Mouse (Mus musculus): Measurements from ENCODE around the gene Obscn. TPM values are rescaled to one million over a fixed set of nuclear protein-coding genes. Genes with fewer than 3 reads are reported as not detected.

The Obscn gene
- not detected for polyA plus RNA-seq (2014; fragmentation: Illumina TruSeq; extraction: RNeasy Lipid Tissue Mini Kit (QIAGEN cat#74804); ENCODE audit: low read depth, low replicate concordance)

DNA sequence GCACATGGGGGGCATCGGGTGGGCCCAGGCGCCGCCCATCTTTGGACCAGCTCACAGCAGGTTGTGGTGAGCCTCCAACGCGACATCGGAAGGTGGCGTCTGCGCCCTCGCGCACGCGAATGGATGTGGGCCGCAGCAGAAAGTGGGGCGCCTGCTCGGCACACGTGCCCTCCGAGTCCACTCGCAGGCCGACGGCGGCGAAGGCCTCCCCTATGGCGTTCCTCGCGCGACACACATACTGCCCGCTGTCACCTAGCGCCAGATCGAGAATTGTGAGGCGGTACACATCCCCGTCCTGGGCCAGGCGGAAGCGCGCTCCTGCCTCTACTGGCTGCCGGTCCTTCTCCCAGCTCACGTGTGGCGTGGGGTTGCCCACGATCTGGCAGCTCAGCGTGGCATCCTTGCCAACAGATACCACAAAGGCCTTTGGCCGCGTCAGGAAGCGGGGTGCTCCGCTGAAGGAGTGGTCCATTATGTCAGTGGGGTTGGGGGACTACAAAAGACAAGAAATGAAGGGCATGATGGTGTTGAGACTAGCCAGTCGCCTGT is at the start of gene Obscn:
Gene Obscn (minus strand): TSS at position 499 of the 549 bp plus-strand sequence.

DNA sequence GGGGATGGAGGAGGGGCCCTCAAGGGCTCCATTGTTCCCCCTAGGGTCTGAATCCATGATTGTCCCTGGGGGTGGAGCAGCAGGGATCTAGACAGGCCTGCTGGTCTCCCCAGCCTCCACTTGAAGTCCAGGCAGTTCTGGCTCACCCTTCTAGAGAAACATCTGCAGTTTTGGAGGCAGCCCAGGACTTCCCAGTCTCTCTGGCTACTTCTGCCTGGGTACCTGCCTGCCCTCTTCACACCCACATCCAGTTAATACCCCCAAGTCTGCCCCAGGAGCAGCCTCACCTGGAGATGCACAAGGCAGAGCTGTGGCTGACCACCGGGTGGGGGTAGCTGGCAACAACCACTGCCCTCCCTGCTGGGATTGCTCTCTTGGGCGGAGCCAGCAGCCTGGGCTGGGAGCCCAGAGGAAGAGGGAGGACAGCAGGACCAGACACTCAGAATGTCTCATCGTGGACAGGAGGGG is 46.7 kb upstream of the Obscn start, which contains the start of gene Gjc2:
Gene Gjc2 (minus strand): TSS at position 350 of the 468 bp plus-strand sequence.

DNA sequence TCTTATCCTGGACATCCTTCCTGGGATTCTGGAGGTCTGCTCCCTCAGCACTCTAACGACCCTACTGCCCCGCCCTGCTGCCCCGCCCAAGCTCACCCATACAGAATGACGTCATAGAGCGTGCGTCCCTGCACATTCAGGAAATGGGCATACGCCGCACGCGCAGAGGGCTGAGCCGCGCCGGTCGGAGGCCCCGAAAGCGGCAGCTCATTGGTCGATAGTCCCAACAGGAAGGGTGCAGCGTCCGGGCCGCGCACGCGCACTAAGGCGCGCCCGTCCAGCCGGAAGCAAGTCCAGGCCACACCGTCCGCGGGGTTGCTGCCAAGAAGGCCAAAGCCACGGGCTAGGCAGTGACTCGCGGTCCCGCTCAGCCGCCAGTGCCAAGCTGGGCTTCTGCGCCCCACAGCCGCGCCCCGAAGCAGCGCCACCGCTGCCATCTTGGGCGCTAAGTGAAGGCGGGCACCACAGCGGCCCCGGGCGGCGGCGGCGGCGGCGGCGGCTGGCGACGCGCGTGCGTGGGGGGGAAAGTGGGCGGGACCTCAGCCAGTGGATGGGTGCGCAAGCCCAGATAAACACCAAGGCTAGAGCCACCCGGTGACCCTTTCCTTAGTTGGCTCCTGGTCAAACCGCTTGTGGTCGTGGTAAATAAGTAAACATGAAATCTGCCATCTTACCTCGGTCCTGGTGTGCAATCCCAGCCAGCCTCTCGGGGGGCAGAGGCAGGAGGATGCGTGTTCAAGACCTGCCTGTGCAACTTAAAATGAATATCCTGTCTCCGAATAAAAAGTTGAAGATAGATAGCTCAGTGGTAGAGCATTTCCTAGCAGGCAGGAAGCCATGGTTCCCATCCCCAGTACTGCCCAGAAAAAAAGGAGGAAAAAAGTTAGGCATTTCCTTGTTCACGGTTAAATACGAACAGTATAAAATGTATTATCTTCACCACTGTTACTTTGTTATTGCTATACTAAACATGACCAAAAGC is 27.3 kb upstream of the Obscn start, which contains the start of gene Iba57:
Gene Iba57 (minus strand): TSS at position 485 of the 982 bp plus-strand sequence.

DNA sequence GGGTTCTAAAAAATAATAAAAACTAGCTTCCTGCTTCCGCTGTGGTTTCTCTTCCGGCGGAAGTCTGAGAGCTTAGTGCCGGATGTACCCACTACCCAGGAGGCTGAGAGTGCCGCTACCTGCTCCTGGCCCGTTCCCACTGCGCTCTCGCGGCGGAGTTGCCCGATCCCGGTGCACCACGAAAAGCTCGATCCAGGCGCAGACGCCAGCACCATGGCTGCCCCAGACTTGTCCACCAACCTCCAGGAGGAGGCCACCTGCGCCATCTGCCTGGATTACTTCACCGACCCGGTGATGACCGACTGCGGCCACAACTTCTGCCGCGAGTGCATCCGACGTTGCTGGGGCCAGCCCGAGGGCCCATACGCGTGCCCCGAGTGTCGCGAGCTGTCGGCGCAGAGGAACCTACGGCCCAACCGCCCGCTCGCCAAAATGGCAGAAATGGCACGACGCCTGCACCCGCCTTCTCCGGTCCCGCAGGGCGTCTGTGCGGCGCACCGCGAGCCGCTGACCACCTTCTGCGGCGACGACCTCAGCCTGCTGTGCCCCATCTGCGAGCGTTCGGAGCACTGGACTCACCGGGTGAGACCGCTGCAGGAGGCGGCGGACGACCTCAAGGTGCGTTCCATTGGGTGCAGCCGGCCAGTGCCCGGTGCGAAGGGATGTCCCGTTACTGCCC is 158.0 kb downstream of the Obscn start, which contains the start of gene Trim11:
Gene Trim11 (plus strand): TSS at position 67 of the 679 bp plus-strand sequence.

DNA sequence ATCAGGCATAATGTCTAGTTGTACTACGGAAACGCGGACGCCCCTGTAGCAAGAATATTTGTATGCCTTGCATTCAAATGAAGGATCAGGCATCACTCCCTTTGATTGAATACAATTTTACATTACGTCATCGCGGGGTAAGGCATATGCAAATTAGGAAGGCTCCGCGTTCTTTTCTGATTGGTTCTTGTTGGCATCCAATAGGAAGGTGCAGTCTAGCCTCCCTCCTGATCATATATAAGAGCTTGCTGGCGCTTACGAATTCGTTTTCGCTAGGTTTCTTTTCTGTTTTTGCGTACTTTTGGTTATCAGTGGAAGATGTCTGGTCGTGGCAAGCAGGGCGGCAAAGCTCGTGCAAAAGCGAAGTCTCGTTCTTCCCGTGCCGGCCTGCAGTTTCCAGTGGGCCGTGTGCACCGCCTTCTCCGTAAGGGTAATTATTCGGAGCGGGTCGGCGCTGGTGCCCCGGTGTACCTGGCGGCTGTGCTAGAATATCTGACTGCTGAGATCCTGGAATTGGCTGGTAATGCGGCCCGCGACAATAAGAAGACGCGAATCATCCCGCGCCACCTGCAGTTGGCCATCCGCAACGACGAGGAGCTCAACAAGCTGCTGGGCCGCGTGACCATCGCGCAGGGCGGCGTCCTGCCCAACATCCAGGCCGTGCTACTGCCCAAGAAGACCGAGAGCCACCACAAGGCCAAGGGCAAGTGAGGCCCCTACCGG is 181.6 kb downstream of the Obscn start, which contains the start of the genes Hist3h2a and Trim17:
Gene Hist3h2a (plus strand): TSS at position 266 of the 723 bp plus-strand sequence.
Gene Trim17 (plus strand): TSS at position 266 of the 723 bp plus-strand sequence.

DNA sequence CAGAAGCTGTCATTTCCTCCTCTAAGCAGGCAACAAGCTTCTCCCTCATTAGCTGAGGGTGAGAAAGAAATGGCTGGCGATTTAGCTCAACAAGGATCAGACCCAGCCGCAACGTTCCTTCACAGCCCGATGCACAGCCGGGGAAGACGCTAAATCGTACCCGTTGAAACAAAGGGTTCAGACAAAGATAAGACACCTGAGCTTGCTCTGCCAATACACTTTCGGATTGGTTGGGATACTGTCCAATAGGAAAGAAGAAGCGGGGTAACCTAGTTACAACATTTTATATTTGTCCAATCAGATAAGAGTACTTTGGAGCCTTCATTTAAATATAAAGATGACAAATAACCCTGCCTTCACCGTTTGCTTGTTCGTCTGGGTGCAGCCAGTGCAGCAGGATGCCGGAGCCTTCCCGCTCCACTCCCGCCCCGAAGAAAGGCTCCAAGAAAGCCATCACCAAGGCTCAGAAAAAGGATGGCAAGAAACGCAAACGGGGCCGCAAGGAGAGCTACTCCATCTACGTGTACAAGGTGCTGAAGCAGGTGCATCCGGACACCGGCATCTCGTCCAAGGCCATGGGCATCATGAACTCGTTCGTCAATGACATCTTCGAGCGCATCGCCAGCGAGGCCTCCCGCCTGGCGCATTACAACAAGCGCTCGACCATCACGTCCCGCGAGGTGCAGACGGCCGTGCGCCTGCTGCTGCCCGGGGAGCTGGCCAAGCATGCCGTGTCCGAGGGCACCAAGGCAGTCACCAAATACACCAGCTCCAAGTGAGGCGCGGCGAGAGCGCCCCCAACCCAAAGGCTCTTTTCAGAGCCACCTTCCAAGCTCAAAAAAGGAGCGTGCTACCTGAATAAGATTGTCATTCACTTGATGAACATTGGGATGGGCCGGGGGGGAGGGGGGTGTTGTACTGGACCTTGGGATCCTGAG is 187.4 kb downstream of the Obscn start, which contains the start of gene Hist3h2ba:
Gene Hist3h2ba (plus strand): TSS at position 379 of the 938 bp plus-strand sequence.

Other genes with a start within 250 kb of the Obscn start
- 5.9 TPM for gene Zfp39, start 232.2 kb downstream of the Obscn start, polyA plus RNA-seq (2014; fragmentation: Illumina TruSeq; extraction: RNeasy Lipid Tissue Mini Kit (QIAGEN cat#74804); ENCODE audit: low read depth, low replicate concordance)
- gene Btnl10, start 218.5 kb downstream of the Obscn start, polyA plus RNA-seq (2014; fragmentation: Illumina TruSeq; extraction: RNeasy Lipid Tissue Mini Kit (QIAGEN cat#74804); ENCODE audit: low read depth, low replicate concordance): not detected
- gene Rnf187, start 197.5 kb downstream of the Obscn start, polyA plus RNA-seq (2014; fragmentation: Illumina TruSeq; extraction: RNeasy Lipid Tissue Mini Kit (QIAGEN cat#74804); ENCODE audit: low read depth, low replicate concordance): 13.2 TPM
- not detected for gene Hist3h2ba, start 187.5 kb downstream of the Obscn start, polyA plus RNA-seq (2014; fragmentation: Illumina TruSeq; extraction: RNeasy Lipid Tissue Mini Kit (QIAGEN cat#74804); ENCODE audit: low read depth, low replicate concordance)
- 13.1 TPM for gene Hist3h2a, start 181.7 kb downstream of the Obscn start, polyA plus RNA-seq (2014; fragmentation: Illumina TruSeq; extraction: RNeasy Lipid Tissue Mini Kit (QIAGEN cat#74804); ENCODE audit: low read depth, low replicate concordance)
- gene Trim17, start 181.7 kb downstream of the Obscn start, polyA plus RNA-seq (2014; fragmentation: Illumina TruSeq; extraction: RNeasy Lipid Tissue Mini Kit (QIAGEN cat#74804); ENCODE audit: low read depth, low replicate concordance): not detected
- gene Trim11, start 158.3 kb downstream of the Obscn start, polyA plus RNA-seq (2014; fragmentation: Illumina TruSeq; extraction: RNeasy Lipid Tissue Mini Kit (QIAGEN cat#74804); ENCODE audit: low read depth, low replicate concordance): 1.3 TPM
- gene Iba57, start 27.3 kb upstream of the Obscn start, polyA plus RNA-seq (2014; fragmentation: Illumina TruSeq; extraction: RNeasy Lipid Tissue Mini Kit (QIAGEN cat#74804); ENCODE audit: low read depth, low replicate concordance): 1.2 TPM
- not detected for gene Gjc2, start 46.8 kb upstream of the Obscn start, polyA plus RNA-seq (2014; fragmentation: Illumina TruSeq; extraction: RNeasy Lipid Tissue Mini Kit (QIAGEN cat#74804); ENCODE audit: low read depth, low replicate concordance)
- gene Guk1, start 55.8 kb upstream of the Obscn start, polyA plus RNA-seq (2014; fragmentation: Illumina TruSeq; extraction: RNeasy Lipid Tissue Mini Kit (QIAGEN cat#74804); ENCODE audit: low read depth, low replicate concordance): 5.7 TPM
- gene Mrpl55, start 66.1 kb upstream of the Obscn start, polyA plus RNA-seq (2014; fragmentation: Illumina TruSeq; extraction: RNeasy Lipid Tissue Mini Kit (QIAGEN cat#74804); ENCODE audit: low read depth, low replicate concordance): 14.6 TPM
- 5.2 TPM for gene 2310033P09Rik, start 71.9 kb upstream of the Obscn start, polyA plus RNA-seq (2014; fragmentation: Illumina TruSeq; extraction: RNeasy Lipid Tissue Mini Kit (QIAGEN cat#74804); ENCODE audit: low read depth, low replicate concordance)
- gene Arf1, start 91.9 kb upstream of the Obscn start, polyA plus RNA-seq (2014; fragmentation: Illumina TruSeq; extraction: RNeasy Lipid Tissue Mini Kit (QIAGEN cat#74804); ENCODE audit: low read depth, low replicate concordance): 317 TPM
- not detected for gene Wnt3a, start 154.3 kb upstream of the Obscn start, polyA plus RNA-seq (2014; fragmentation: Illumina TruSeq; extraction: RNeasy Lipid Tissue Mini Kit (QIAGEN cat#74804); ENCODE audit: low read depth, low replicate concordance)
- gene Wnt9a, start 170.5 kb upstream of the Obscn start, polyA plus RNA-seq (2014; fragmentation: Illumina TruSeq; extraction: RNeasy Lipid Tissue Mini Kit (QIAGEN cat#74804); ENCODE audit: low read depth, low replicate concordance): 0.52 TPM
- not detected for gene Prss38, start 239.3 kb upstream of the Obscn start, polyA plus RNA-seq (2014; fragmentation: Illumina TruSeq; extraction: RNeasy Lipid Tissue Mini Kit (QIAGEN cat#74804); ENCODE audit: low read depth, low replicate concordance)

All from adrenal gland, adult 10 weeks (tissue).